Mouse (Mus musculus) mouse embryonic stem cell (cell line): ENCODE data around the gene Olfr180.

ENCODE experiments used
- in situ Hi-C, 2 experiments: fragments of 300-500 bp; cut with MboI; formaldehyde crosslinking; loops; 1 replicate in 1 of 2; 3 replicates in 1 of 2; pipeline ENCODE4 v1.14.3; 2019 to 2020; ENCODE audit warnings: low sequenced_read_pairs in 2 of 2, low pct_unique_long_range_greater_than_20kb in 1 of 2, mixed read lengths in 1 of 2; ENCODE audit not compliant: unreplicated experiment in 1 of 2

Olfr180 gene

GRCm38 (mm10) chr16:58929292-58929691, at the start of gene Olfr180:
Gene Olfr180 (minus strand): TSS chr16:58929392.
- in situ Hi-C loops: no loop called here

- in situ Hi-C loops: no loop called here
Measured at GRCm38 (mm10) chr16:58928655-58929054, 537 bp downstream of the Olfr180 start, which contains the start of gene Olfr181. Gene Olfr181 (minus strand): TSS chr16:58928755.

GRCm38 (mm10) chr16:58891963-58892362, 37.2 kb downstream of the Olfr180 start, which contains the start of gene Olfr178:
Gene Olfr178 (minus strand): TSS chr16:58892063.
- in situ Hi-C loops: no loop called here

GRCm38 (mm10) chr16:58884416-58884815, 44.8 kb downstream of the Olfr180 start:
- in situ Hi-C loops: no loop called here

GRCm38 (mm10) chr16:58874668-58875067, 54.5 kb downstream of the Olfr180 start, which contains the start of gene Olfr177:
Gene Olfr177 (minus strand): TSS chr16:58874768.
- in situ Hi-C loops: no loop called here
